Mouse (Mus musculus) erythroblast, embryonic 14.5 days (primary cell): ENCODE results near the gene Gstz1.

Experiments used
- GATA1 ChIP-seq: IDR thresholded peaks from 2 replicates; pipeline ENCODE4 v1.6.1; 2012; ENCODE audit warnings: low read length, inconsistent platforms, mixed read lengths
- TAL1 ChIP-seq: IDR thresholded peaks from 3 replicates; pipeline ENCODE4 v1.6.1; 2012; ENCODE audit warnings: low read length, inconsistent platforms, mixed read lengths

DNA sequence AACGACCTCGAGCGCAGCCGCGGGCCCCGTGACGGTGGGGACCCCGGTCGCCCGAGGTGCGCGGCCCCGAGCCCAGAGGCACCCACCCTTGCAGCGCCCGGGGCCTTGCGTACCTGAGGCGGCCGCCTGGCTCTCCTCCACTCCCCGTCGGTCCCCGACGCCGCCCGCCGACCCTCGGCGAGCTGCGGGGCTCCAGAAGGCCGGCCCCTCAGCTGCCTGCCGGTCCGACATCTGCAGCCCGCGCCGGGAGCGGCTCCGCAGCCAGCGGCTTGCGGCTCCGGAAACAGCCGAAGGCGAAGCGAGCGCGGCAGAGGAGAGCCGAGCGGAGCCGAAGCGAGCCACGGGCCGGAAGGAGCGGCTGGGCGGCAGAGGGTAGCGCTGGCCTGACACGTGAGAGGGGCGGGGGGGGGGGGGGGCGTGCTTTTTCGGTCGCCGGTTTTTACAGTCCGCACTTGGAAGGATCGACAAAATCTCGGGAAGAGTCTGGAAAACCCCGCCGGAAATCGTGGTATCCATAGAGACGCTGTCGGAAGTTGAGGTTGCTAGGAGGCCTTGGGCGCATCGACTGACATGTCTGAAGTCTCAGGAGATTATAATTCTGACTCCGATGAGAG, 53.1 kb downstream of the Gstz1 start, which contains the start of gene Tmed8:
- TF ChIP-seq TAL1: no peak
- TF ChIP-seq GATA1: no peak
